Mouse (Mus musculus) layer of hippocampus, postnatal 10 days (tissue): ENCODE results near the gene 9630041A04Rik. TPM values are rescaled to one million over a fixed set of nuclear protein-coding genes. Genes with fewer than 3 reads are reported as not detected.

ENCODE experiments used
- DNase-seq, 2 experiments: peaks; one replicate each; pipeline ENCODE4 v3.0.0; 2021; ENCODE audit warnings: low spot score in 2 of 2
- total RNA-seq, 2 experiments: library from RNA; stranded (reverse); gene quantifications; 2 replicates each; pipeline ENCODE4 v1.2.3; 2021

Gene 9630041A04Rik
- total RNA-seq, 2 experiments from 2014 or later = not detected

DNA sequence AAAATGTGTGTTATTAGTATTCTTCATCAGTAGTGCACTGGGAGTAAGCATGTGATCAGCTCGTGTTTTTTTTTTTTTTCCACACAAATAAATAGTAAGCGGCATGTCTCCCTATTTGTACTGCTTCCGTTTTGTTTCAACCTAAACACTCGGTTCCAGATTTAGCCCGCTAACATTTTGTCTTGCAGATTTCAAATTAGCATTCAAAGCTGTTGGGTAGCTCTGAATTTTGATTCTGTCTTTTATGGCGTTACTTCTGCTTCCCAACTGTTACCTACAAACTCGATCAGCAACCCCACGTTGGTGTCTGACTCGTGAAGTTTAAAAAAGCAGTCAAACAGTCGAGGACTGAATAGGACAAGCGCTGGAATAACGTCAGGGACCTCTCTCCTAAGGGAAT, 129.2 kb downstream of the 9630041A04Rik start:
- no peak for DNase-seq
